Mouse (Mus musculus): ENCODE measurements around the gene Gipc1.

Gene Gipc1

DNA sequence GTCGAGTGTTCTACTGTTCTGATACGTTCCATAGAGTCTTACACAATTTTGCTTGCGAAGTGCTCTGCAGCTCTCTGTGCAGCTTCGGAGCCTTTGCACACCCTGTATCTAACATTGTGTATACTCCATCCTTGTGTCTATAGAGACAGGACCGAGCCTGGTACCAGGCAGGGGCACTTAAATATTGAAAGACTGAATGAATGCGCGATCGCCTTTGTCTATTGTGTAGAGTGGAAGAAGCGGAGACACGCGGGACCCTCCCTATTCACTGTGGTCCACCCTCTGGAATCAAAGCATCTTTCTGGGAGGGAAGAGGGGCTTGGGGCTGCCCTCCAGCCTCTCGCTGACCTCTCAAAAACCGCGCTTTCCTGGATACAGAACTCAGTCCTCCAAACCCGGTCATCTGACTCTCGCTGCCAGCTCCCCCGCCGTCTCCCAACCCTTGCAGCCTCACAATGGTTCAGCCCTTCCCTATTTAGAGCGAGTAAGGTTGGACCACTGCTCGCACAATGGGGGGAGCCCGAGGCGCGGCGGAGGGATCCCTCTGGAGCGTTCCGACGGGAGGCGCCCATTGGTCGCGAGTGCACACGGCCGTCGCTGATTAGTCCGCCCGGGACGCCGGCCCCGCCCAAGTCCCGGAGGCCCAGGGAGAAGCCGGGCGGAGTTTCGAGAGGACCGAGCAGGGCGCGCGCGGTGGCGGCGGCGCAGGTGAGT is at the start of gene Gipc1:
TSS of gene Gipc1 (plus strand) at position 648 of the 714 bp plus-strand sequence.
- in situ Hi-C loops (cut with MboI; ENCODE audit: unreplicated experiment in 2 of 2), result no loop called here

DNA sequence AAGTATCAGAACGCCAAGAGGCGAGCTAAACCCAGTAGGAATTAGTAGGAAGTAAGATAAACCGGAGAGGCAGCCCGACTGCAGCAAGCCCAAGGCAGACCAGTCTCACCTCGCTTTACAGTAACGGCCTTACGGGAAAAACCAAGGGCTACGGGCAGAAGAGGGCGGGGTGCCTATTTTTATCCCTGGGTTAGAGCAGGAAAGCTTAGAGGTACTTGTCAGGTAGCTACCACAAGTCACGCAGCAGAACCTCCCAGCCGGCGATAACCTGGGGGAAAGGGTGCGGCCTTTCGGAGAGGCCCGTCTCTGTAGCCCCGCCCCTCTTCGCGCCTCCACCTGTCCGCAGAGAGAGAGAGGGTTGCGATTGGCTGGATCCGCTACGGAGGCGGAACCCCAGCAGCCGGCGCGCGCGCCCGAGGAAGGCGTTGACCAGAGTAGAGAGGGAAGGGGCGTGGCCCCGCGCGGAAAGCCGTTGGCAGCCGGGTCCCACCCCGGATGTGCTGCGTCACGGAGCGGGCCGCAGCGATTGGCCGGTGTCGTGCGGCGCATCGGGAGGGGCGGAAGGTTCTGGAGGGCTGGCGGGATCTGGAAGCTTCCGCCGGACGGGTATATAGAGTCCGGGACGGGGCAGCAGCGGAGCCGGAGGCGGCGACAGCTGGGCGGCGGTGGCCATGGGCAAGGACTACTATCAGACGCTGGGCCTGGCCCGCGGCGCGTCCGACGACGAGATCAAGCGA is 44.6 kb upstream of the Gipc1 start, which contains the start of the genes Tecr and Dnajb1:
TSS of gene Tecr (minus strand) at position 311 of the 737 bp plus-strand sequence.
TSS of gene Dnajb1 (plus strand) at position 533 of the 737 bp plus-strand sequence.
- in situ Hi-C loops (cut with MboI; ENCODE audit: unreplicated experiment in 2 of 2), result loop anchor here in 1 of 2 experiments (25.0 kb wide), 1 partner anchor 496 kb away; no protein-coding TSS in a partner anchor

DNA sequence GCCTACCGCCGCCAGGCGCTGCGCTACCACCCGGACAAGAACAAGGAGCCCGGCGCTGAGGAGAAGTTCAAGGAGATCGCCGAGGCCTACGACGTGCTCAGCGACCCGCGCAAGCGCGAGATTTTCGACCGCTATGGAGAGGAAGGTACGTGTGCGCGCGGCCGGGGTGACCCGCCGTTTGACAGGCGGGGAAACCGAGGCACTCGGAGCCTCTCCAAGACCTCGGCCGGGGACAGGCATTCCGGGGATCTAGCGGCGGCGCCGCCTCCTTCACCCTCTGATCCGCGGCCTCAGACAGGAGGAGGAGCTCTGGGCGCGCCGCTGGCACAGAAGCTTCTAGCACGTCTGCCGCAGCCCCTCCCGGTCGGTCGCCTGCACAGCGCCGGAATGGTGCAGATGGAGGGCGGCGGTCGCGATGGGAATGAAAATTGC is 44.1 kb upstream of the Gipc1 start:
- in situ Hi-C loops (cut with MboI; ENCODE audit: unreplicated experiment in 2 of 2), result loop anchor here in 1 of 2 experiments (25.0 kb wide), 1 partner anchor 496 kb away; no protein-coding TSS in a partner anchor

DNA sequence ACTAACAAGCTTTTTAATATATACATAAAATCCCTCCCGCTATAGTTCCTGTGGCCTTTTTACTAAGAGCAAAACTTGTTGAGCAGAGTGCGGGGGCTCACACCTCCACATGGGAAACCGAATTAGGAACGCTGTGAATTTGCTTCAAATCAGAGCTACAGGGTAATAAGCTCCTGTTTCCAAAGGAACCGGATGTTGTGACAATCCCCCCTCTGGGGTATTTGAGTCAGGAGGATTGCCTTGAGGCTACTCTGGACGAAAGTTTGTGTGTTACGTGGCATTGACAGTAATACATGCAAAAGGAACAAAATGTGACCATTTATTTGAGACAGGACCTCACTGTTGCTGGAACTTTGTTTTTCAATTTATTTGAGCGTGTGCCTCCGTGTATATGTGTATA is 43.4 kb upstream of the Gipc1 start:
- in situ Hi-C loops (cut with MboI; ENCODE audit: unreplicated experiment in 2 of 2), result loop anchor here in 1 of 2 experiments (25.0 kb wide), 1 partner anchor 497 kb away; no protein-coding TSS in a partner anchor

DNA sequence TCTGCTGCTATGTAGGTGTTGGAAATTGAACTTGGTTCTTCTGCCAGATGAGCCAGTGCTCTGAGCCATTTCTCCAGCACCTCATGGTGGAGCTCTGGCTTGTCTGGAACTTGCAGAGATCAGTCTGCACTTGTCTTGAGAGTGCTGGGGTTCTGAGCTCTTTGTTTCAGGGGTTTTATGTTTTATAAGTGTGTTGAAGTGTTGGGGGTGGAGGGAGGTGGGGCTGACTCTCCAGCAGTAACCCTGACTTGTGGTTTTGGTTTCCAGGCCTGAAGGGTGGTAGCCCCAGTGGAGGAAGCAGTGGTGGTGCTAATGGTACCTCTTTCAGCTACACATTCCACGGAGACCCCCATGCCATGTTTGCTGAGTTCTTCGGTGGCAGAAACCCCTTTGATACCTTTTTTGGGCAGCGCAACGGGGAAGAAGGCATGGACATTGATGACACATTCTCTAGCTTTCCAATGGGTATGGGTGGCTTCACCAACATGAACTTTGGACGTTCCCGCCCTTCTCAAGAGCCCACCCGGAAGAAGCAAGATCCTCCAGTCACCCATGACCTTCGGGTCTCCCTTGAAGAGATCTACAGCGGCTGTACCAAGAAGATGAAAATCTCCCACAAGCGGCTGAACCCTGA is 42.8 kb upstream of the Gipc1 start:
- in situ Hi-C loops (cut with MboI; ENCODE audit: unreplicated experiment in 2 of 2), result loop anchor here in 1 of 2 experiments (25.0 kb wide), 1 partner anchor 497 kb away; no protein-coding TSS in a partner anchor

DNA sequence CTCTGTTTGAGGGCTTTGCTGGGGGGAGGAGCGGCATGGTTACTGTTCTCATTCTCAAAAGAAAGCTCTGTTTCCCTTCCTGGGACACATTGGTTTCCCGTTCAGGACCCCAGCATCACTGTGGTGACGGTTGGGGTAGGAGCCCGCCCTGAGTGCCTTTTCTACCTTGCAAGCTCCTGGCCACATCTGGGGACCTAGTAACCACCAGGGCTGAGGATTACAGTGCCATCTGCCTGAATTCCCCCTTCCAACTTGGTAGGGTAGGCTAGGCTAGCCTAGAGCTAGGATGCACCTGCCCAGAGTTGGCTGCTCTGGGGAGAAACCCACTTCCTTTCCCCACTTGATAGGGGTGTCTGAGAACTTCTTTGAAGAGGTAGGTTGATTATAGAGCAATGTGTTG is 40.6 kb upstream of the Gipc1 start:
- in situ Hi-C loops (cut with MboI; ENCODE audit: unreplicated experiment in 2 of 2), result loop anchor here in 1 of 2 experiments (25.0 kb wide), 1 partner anchor 500 kb away; no protein-coding TSS in a partner anchor

DNA sequence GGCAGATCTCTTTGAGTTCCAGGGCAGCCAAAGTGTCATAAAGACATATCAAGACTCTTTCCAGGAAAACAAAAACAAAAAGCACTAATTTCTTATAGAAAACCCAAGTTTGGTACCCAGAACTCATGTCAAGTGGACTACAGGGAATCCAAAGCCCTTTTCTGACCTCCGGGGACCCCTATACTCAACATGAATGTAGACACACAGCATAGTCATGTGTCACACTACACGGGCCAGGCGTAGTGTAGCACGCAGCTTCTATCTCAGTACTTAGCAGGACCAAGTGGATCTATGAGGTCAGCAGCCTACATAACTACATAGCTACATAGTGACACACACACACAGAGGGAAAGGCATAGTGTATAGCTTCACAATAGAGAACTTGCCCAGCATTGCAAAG is 38.8 kb upstream of the Gipc1 start:
- in situ Hi-C loops (cut with MboI; ENCODE audit: unreplicated experiment in 2 of 2), result loop anchor here in 1 of 2 experiments (25.0 kb wide), 1 partner anchor 501 kb away; no protein-coding TSS in a partner anchor

DNA sequence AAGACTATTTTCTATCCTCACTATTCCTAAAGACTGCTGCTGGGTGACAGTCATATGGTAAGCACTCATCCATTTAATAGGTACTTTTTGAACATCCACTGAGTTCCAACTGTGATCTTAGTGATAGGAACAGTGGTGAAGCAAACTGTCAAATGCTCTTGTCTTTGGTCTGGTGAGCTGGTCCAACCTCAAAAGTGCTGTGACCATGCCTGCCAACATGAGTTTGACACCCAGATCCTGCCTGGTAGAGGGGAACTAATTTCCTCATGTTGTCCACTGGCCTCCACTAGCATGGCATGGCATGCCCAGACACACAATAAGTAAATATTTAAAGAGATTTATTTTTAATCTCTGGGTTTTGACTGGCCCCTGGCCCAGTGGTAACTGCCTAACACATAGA is 35.9 kb upstream of the Gipc1 start:
- in situ Hi-C loops (cut with MboI; ENCODE audit: unreplicated experiment in 2 of 2), result loop anchor here in 1 of 2 experiments (25.0 kb wide), 1 partner anchor 504 kb away; no protein-coding TSS in a partner anchor

DNA sequence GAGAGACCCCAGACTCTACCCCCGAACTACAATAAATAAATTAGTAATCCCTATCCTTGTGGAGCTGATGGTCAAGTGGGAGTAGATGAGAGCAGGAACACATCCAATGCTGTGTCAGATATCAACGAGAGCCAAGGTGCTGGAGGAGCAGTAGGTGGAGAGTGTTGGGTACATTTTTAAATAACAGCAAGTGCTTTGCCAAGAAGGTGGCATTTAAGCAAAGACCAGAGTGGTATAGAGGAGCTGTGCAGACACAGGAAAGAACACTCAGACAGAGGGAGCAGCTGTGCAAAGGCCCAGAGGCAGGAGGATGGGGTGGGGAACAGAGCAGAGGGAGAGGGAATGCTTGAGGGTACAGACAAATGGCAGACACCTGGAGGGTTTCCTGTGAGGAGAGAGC is 35.4 kb upstream of the Gipc1 start:
- in situ Hi-C loops (cut with MboI; ENCODE audit: unreplicated experiment in 2 of 2), result loop anchor here in 1 of 2 experiments (25.0 kb wide), 1 partner anchor 505 kb away; no protein-coding TSS in a partner anchor

DNA sequence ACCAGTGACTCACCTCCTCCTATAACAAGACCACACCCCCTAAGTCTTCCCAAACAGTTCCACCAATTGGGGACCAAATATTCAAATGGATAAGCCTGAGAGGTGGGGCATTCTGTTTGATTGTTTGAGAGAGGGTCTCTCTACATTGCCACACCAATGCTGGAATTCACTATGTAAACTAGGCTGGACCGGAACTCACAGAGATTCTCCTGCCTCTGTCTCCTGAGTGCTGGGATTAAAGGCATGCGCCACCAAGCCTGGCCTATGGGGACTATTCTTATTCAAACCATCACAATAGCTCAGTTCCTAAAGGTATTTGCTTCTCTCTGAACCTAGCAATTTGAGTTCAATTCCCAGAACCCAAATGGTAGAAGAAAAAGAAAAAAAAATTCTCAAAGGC is 33.9 kb upstream of the Gipc1 start:
- in situ Hi-C loops (cut with MboI; ENCODE audit: unreplicated experiment in 2 of 2), result loop anchor here in 1 of 2 experiments (25.0 kb wide), 1 partner anchor 506 kb away; no protein-coding TSS in a partner anchor

DNA sequence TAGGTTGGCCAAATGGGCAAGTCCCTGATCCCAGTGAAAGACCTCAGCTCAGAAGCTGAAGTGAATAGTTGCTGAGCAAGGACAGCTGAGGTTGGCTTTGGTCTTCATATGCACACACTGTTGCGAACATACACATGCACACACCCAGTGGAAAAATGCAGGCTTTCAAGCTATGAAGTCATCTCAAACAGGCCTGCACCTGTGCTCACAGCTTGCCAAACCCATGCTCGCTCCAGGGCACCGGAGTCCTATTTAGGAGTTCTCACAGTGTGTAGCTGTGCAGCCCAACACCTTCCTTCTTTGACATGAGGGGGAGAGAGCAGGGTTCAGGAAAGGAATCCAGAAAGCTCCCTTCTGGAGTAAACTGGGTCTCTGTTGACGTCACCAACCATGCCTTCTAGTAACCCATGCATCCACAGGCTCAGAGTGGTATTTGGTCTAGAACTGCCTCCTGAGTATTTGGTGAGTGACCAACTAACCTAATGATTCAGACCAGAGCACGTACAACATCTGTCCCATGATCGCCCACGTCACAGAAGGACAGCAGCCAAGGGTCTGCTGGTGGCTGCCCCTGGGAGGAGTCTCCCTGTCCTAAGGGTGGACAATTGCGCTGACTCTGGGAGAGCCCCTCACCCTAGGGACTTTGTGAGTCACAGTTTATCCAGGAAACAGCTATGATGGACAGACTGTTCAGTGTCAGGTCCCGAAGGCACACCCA is 32.8 kb upstream of the Gipc1 start:
- in situ Hi-C loops (cut with MboI; ENCODE audit: unreplicated experiment in 2 of 2), result loop anchor here (10.0 to 25.0 kb wide), 2 partner anchors 355 to 507 kb away; no protein-coding TSS in a partner anchor

DNA sequence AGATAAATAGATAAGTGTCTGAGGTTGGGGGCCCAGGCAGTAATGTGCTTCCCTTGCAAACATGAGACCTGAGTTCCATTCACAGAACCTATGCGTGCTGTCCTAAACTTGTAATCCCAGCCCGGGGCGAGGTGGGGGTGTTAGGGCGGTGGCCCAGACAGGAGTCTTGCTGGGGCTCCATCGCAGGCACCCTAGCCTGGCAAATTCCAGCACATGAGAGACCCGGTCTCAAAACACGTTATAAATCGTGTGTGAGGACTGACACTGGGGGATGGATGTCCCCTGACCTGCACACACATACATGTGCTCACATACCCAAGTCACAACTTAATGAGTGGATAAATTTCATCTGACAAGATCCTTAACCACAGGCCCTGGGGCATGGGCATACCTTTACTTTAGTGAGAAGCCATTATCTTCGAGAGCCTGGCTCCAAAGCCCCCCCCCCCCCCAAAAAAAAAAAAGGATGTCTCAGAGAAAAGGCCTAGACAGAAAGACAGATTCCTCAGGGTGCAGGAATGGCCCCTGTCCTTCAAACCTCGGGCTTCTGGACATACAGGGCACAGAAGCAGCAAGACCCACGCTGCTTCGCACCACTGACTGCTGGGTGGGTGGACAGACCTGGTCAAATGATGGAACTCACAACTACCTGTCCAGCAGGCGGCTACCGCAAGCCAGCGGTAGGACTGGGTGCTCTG is 30.6 kb upstream of the Gipc1 start:
- in situ Hi-C loops (cut with MboI; ENCODE audit: unreplicated experiment in 2 of 2), result loop anchor here (10.0 to 25.0 kb wide), 2 partner anchors 357 to 510 kb away; no protein-coding TSS in a partner anchor

DNA sequence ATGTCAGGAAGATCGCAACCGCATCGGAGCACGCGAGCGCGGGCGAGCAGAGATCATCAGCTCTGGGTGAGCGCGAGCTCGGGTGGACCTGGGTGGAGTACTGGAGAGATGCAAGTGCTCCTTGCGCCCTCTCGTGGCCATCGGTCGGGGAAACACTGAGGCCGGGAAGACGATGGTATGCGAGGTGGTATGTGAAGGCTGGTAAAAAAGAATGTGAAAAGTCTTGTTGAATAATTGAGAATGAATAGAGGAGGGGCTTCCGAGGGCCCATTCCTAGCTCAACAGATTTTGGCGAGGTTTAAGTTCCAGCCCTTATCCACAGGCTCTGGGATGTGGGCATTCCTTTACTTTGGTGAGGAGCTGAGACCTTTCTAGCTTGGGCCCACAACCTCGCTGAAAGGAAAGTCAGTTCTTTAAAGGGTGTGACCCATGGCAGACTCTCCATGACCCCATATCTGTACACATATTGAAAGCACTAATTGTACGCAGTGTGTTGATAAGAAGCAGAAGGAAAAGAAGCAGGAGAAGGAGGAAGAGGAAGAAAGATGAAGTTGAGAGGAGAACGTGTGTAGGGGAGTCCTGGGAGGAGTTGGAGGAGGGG is 30.0 kb upstream of the Gipc1 start:
- in situ Hi-C loops (cut with MboI; ENCODE audit: unreplicated experiment in 2 of 2), result loop anchor here (10.0 to 25.0 kb wide), 2 partner anchors 358 to 510 kb away; no protein-coding TSS in a partner anchor

DNA sequence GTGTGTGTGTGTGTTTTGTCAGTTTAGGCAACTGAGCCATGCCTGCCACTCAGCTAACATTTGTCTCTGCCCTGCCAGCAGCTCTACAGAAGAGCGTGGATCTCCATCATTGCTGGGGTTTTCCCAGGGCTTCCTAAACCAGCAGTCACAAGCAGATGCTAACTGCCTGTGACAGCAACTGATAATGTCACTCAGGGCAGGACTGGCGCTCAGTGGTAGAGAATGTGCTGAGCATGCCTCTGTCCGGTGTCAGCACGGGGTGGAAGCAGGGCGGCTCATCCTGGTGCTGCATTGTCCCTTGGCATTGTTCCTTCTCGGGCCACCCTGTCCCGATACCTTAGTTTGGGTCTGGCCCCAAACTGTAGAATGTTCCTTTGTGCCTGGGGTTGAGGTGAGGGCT is 28.9 kb upstream of the Gipc1 start:
- in situ Hi-C loops (cut with MboI; ENCODE audit: unreplicated experiment in 2 of 2), result loop anchor here (10.0 to 25.0 kb wide), 2 partner anchors 359 to 511 kb away; no protein-coding TSS in a partner anchor

DNA sequence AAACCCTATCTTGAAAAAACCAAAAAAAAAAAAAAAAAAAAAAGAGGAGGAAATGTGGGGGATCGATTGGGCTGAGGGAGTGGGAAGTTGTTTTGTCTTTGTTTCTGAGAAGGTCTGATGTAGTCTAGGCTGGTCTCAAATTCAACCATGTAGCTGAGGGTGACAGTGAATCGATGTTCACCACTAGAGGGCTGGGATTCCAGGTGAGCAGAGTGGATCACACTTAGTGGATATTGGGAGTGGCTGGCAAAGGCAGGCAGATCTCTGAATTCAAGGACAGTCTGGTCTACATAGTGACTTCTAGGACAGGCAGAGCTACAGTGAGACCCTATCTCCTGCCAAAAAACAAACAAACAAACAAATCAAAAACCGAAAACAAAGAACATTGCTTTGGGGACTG is 27.7 kb upstream of the Gipc1 start:
- in situ Hi-C loops (cut with MboI; ENCODE audit: unreplicated experiment in 2 of 2), result loop anchor here (10.0 to 25.0 kb wide), 2 partner anchors 360 to 512 kb away; no protein-coding TSS in a partner anchor

DNA sequence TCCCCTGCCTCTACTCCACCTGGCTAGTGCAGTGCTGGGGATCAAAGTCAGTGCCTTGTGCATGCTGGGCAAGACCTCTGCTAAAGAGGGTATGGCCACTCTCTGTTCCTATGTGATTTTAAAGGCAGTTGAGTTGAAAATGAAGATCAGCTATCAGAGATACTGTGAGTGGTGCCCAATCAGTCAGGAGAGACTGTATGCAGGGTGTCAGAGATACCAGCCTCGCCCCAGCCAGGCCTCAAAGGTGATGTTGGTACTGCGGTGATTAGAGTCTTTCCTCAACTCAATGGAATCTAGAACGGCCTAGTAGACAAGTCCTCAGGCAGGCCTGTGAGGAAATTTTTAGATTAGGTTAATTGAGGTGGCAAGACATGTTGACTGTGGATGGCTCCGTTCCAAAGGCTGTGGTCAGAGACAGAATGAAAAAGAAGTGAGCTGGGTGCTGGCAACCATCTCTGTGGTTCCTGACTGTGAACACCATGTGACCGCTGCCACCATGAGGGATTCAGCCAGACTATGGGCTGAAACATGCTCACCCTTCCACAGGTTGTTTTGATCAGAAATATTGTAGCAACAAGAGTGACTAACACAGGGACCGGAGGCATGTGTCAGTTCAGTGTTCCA is 26.7 kb upstream of the Gipc1 start:
- in situ Hi-C loops (cut with MboI; ENCODE audit: unreplicated experiment in 2 of 2), result loop anchor here (10.0 kb wide), 1 partner anchor 361 kb away; no protein-coding TSS in a partner anchor

DNA sequence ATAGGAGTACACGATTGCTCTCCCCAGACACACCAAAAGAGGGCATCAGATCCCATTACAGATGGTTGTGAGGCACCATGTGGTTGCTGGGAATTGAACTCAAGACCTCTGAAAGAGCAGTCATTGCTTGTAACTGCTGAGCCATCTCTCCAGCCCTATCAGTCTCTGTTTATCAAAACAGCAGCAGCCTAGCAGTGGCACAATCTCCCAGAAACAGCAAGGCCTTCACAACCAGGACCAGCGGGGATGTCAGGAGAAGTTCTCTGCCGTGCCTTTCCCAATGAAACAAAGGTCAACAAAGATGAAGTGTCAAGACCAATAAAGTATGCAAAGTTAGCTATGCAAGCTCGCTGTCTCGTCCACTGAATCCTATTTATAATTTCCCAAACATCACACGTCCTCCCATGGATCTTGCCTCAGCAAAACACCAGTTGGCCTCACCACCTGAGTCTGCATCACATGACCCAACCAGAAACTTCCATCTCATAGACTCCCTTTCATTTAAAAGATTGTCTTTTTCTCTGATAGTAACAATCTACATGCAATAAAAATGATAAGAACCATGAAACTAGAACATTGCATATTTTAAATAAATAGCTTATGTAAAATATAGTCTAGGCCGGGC is 20.3 kb upstream of the Gipc1 start:
- in situ Hi-C loops (cut with MboI; ENCODE audit: unreplicated experiment in 2 of 2), result no loop called here
